Mouse (Mus musculus) adrenal gland, adult (tissue): ENCODE results near the gene Gm20867.
"Not testable (repeated sequence)": the region's sequence is repeated elsewhere in the genome, so short reads cannot be mapped to it uniquely, and the experiment has no call there.

ENCODE experiments used
- DNase-seq, 2 experiments: peaks; one replicate each; pipeline ENCODE4 v3.0.0; 2022 to 2023; ENCODE audit warnings: low spot score in 1 of 2; ENCODE audit not compliant: inconsistent age in 2 of 2

The Gm20867 gene

GRCm38 (mm10) chrY:77963104-77963503 lies at the start of gene Gm20867:
Gm20867 (minus strand) TSS chrY:77963204.
- not testable (repeated sequence) for DNase-seq
